28 mouse cellular contexts compared by ENCODE assay signal in the genomic region with DNA sequence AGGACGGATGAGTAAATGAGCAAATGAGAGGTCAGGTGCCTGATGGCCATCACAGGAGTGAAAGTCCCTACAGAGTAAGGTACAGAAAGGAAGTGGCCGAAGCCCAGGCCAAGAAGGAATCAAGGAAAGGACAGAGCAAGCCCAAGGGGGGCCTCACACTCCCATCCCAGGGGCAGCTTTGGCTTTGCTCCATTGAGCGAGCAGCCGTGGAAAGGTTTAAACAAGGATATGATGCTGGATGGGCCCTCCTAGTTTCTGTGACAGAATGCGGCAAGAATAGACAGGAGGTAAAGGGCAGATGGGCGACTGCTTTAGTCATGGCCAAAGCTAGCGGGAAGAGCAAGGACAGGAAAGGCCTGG. TPM values are rescaled to one million over a fixed set of nuclear protein-coding genes. Genes with fewer than 3 reads are reported as not detected.
A peak's percentile ranks its signal among the peaks of the same experiment; 100 is the strongest.
DNase-seq lines count a peak whose midpoint lies in the region; ATAC-seq and TF ChIP-seq lines count a peak whose summit lies in the region.
"Had no signal": no experiment of that assay in that cellular context is flagged by ENCODE, and none has a peak within 500 bp of the region (broad histone marks: within the 10 kb centered on the region; RNA-seq: fewer than 3 reads in every experiment).

No protein-coding gene starts in this region.

- H3K4me3 ChIP-seq in heart, embryonic 10.5 days: 0 out of 2 replicates have a peak overlapping the region, but pooled peaks have one; percentile 5
- H3K4me3 ChIP-seq in midbrain, embryonic 12.5 days: 0 out of 2 replicates have a peak overlapping the region, but pooled peaks have one; percentile 1
- H3K4me3 ChIP-seq in midbrain, embryonic 15.5 days: no peak overlapping the region
- no peak overlapping the region for H3K4me3 ChIP-seq in lung, postnatal 0 days (ENCODE audit: low read depth, low read length)
- H3K4me3 ChIP-seq: heart, adult 2 months; hindbrain, embryonic 15.5 days; kidney, embryonic 15.5 days; layer of hippocampus, adult 2 months; limb, embryonic 13.5 days; lung, embryonic 15.5 days; neural tube, embryonic 15.5 days had no signal

- peak; percentile 54 to 55 for DNase-seq in cerebellum, adult 18-20 months
- no peak for DNase-seq in heart, embryonic 10.5 days (ENCODE audit: low spot score)
- DNase-seq in heart, adult 8-10 months (ENCODE audit: low spot score): no peak
- DNase-seq in lung, postnatal 0 days (ENCODE audit: low spot score): no peak
- DNase-seq: adrenal gland, postnatal 10 days; gastrocnemius, postnatal 36 days; heart, adult 2 months; kidney, adult 18-20 months; kidney, postnatal 36 days; lung, postnatal 36 days; midbrain, embryonic 14.5 days; retina, postnatal 1 day; right cerebral cortex, postnatal 14 days; thymus, postnatal 4 days had no signal

- H3K36me3 ChIP-seq in heart, embryonic 10.5 days: peaks cover 16% of the 10 kb centered on the region
- peaks cover 9% of the 10 kb centered on the region; the same call in 1 of the 2 replicates for H3K36me3 ChIP-seq in midbrain, embryonic 12.5 days
- H3K36me3 ChIP-seq in midbrain, embryonic 15.5 days (replicated peaks): no peaks in the 10 kb centered on the region
- no peaks in the 10 kb centered on the region for H3K36me3 ChIP-seq in lung, postnatal 0 days (ENCODE audit: insufficient read depth, low read length)
- H3K36me3 ChIP-seq: G1E; hindbrain, embryonic 15.5 days; kidney, embryonic 15.5 days; limb, embryonic 13.5 days; lung, embryonic 15.5 days; neural tube, embryonic 15.5 days had no signal

- peak overlapping the region; percentile 69 for H3K27ac ChIP-seq in heart, embryonic 10.5 days
- no peak overlapping the region for H3K27ac ChIP-seq in midbrain, embryonic 12.5 days (replicated peaks)
- H3K27ac ChIP-seq in midbrain, embryonic 15.5 days: no peak overlapping the region
- no peak overlapping the region for H3K27ac ChIP-seq in lung, postnatal 0 days (ENCODE audit: low read length)
- H3K27ac ChIP-seq: heart, adult 2 months; hindbrain, embryonic 10.5 days; hindbrain, embryonic 15.5 days; kidney, embryonic 15.5 days; layer of hippocampus, adult 2 months; limb, embryonic 13.5 days; lung, embryonic 15.5 days; neural tube, embryonic 15.5 days had no signal

- peaks cover 46% of the 10 kb centered on the region for H3K4me1 ChIP-seq in heart, embryonic 10.5 days
- H3K4me1 ChIP-seq in midbrain, embryonic 12.5 days: peaks cover 30% of the 10 kb centered on the region
- peaks cover 15% of the 10 kb centered on the region for H3K4me1 ChIP-seq in midbrain, embryonic 15.5 days
- peaks cover 7% of the 10 kb centered on the region; the same call in 1 of the 2 replicates for H3K4me1 ChIP-seq in lung, postnatal 0 days (ENCODE audit: insufficient read depth, low read depth, low read length)

- no peak for TF ChIP-seq EP300 in lung, postnatal 0 days (IDR thresholded peaks at IDR 0.05)

- no peaks in the 10 kb centered on the region for H3K9me3 ChIP-seq in heart, embryonic 10.5 days
- H3K9me3 ChIP-seq in midbrain, embryonic 12.5 days: no peaks in the 10 kb centered on the region
- no peaks in the 10 kb centered on the region for H3K9me3 ChIP-seq in midbrain, embryonic 15.5 days
- H3K9me3 ChIP-seq in lung, postnatal 0 days (ENCODE audit: low read length): no peaks in the 10 kb centered on the region
- H3K9me3 ChIP-seq: G1E; hindbrain, embryonic 10.5 days; hindbrain, embryonic 15.5 days; kidney, embryonic 15.5 days; limb, embryonic 13.5 days; lung, embryonic 15.5 days; neural tube, embryonic 15.5 days had no signal

- peaks cover 42% of the 10 kb centered on the region for H3K27me3 ChIP-seq in heart, embryonic 10.5 days (ENCODE audit: insufficient read depth, poor library complexity, severe bottlenecking)
- H3K27me3 ChIP-seq in midbrain, embryonic 12.5 days: peaks cover 26% of the 10 kb centered on the region
- no peaks in the 10 kb centered on the region for H3K27me3 ChIP-seq in midbrain, embryonic 15.5 days (replicated peaks)
- peaks cover 13% of the 10 kb centered on the region; the same call in 1 of the 2 replicates for H3K27me3 ChIP-seq in lung, postnatal 0 days (replicated peaks; ENCODE audit: insufficient read depth, low read length)
- H3K27me3 ChIP-seq: Patski had no signal

- no peak overlapping the region for H3K4me2 ChIP-seq in midbrain, embryonic 12.5 days (replicated peaks)
- no peak overlapping the region for H3K4me2 ChIP-seq in midbrain, embryonic 15.5 days
- H3K4me2 ChIP-seq in lung, postnatal 0 days (replicated peaks; ENCODE audit: low read depth, low read length): no peak overlapping the region
- H3K4me2 ChIP-seq: hindbrain, embryonic 15.5 days; kidney, embryonic 15.5 days; limb, embryonic 13.5 days; liver, embryonic 11.5 days; lung, embryonic 15.5 days; neural tube, embryonic 15.5 days had no signal

- no peak overlapping the region for H3K9ac ChIP-seq in midbrain, embryonic 12.5 days (replicated peaks)
- H3K9ac ChIP-seq in midbrain, embryonic 15.5 days: no peak overlapping the region
- no peak overlapping the region for H3K9ac ChIP-seq in lung, postnatal 0 days (replicated peaks; ENCODE audit: low read depth)
- H3K9ac ChIP-seq: hindbrain, embryonic 15.5 days; kidney, embryonic 15.5 days; limb, embryonic 13.5 days; lung, embryonic 15.5 days; neural tube, embryonic 15.5 days had no signal

- WGBS in heart, embryonic 10.5 days: 78% methylated on average over 7 of the region's 7 CpGs
- 90% methylated on average over 7 of the region's 7 CpGs for WGBS in midbrain, embryonic 12.5 days
- WGBS in midbrain, embryonic 15.5 days: 88% methylated on average over 7 of the region's 7 CpGs
- WGBS in lung, postnatal 0 days: 82% methylated on average over 7 of the region's 7 CpGs

- TF ChIP-seq CTCF in lung, postnatal 0 days (IDR thresholded peaks at IDR 0.05): no peak

- no peak for ATAC-seq in cerebellum, adult (ENCODE audit: insufficient number of reproducible peaks, low FRiP score, low TSS enrichment)
- no peak for ATAC-seq in midbrain, embryonic 12.5 days (ENCODE audit: low FRiP score, low read depth)
- ATAC-seq in midbrain, embryonic 15.5 days (replicated peaks): no peak
- no peak for ATAC-seq in lung, postnatal 0 days
- ATAC-seq: forebrain, embryonic 14.5 days; Patski had no signal

RNA-seq across cellular contexts. Expression of gene Mapk12, which starts 2.5 kb away (rescaled TPM):
- 25.4 and 26.4 TPM in 2 replicates for polyA plus RNA-seq in heart, embryonic 10.5 days (2016; fragmentation: Nextera tagmentation; extraction: Ambion mirVana)
- 10 to 100 TPM; 21.1 to 31.4 (median 28.0) TPM for total RNA-seq in heart, adult 8-10 months (2022)
- polyA plus RNA-seq in midbrain, embryonic 12.5 days (2016; fragmentation: Nextera tagmentation; extraction: Ambion mirVana): 14.5 and 20.1 TPM in 2 replicates
- 4.0 and 5.1 TPM in 2 replicates for polyA plus RNA-seq in midbrain, embryonic 15.5 days (2015; fragmentation: Nextera tagmentation; extraction: Ambion mirVana)
- polyA plus RNA-seq in lung, postnatal 0 days (2015; fragmentation: Nextera tagmentation; extraction: Ambion mirVana): 13.0 and 14.4 TPM in 2 replicates
- polyA plus RNA-seq: G1E had no signal

RNA-seq across cellular contexts. Expression of gene Hdac10, which starts 9.5 kb away (rescaled TPM):
- 18.5 and 19.0 TPM in 2 replicates for polyA plus RNA-seq in heart, embryonic 10.5 days (2016; fragmentation: Nextera tagmentation; extraction: Ambion mirVana)
- 1 to 10 TPM; 5.8 to 9.5 (median 6.9) TPM for total RNA-seq in heart, adult 8-10 months (2022)
- 20.3 and 25.1 TPM in 2 replicates for polyA plus RNA-seq in midbrain, embryonic 12.5 days (2016; fragmentation: Nextera tagmentation; extraction: Ambion mirVana)
- 27.0 and 31.4 TPM in 2 replicates for polyA plus RNA-seq in midbrain, embryonic 15.5 days (2015; fragmentation: Nextera tagmentation; extraction: Ambion mirVana)
- polyA plus RNA-seq in lung, postnatal 0 days (2015; fragmentation: Nextera tagmentation; extraction: Ambion mirVana): 14.8 and 15.1 TPM in 2 replicates

RNA-seq across cellular contexts. Expression of gene Mapk11, which starts 11.4 kb away (rescaled TPM):
- polyA plus RNA-seq in heart, embryonic 10.5 days (2016; fragmentation: Nextera tagmentation; extraction: Ambion mirVana): 4.2 and 4.8 TPM in 2 replicates
- 1 to 10 TPM; 1.1 to 2.8 (median 2.7) TPM for total RNA-seq in heart, adult 8-10 months (2022)
- 45.7 and 50.2 TPM in 2 replicates for polyA plus RNA-seq in midbrain, embryonic 12.5 days (2016; fragmentation: Nextera tagmentation; extraction: Ambion mirVana)
- polyA plus RNA-seq in midbrain, embryonic 15.5 days (2015; fragmentation: Nextera tagmentation; extraction: Ambion mirVana): 30.8 and 32.5 TPM in 2 replicates
- 7.4 and 8.5 TPM in 2 replicates for polyA plus RNA-seq in lung, postnatal 0 days (2015; fragmentation: Nextera tagmentation; extraction: Ambion mirVana)

RNA-seq across cellular contexts. Expression of gene Tubgcp6, which starts 15.1 kb away (rescaled TPM):
- 15.4 and 17.1 TPM in 2 replicates for polyA plus RNA-seq in heart, embryonic 10.5 days (2016; fragmentation: Nextera tagmentation; extraction: Ambion mirVana)
- total RNA-seq in heart, adult 8-10 months (2022): 10 to 100 TPM in 1 of 4 experiments, 1 to 10 TPM in 3; 8.2 to 11.6 (median 9.0) TPM
- polyA plus RNA-seq in midbrain, embryonic 12.5 days (2016; fragmentation: Nextera tagmentation; extraction: Ambion mirVana): 25.0 and 25.1 TPM in 2 replicates
- polyA plus RNA-seq in midbrain, embryonic 15.5 days (2015; fragmentation: Nextera tagmentation; extraction: Ambion mirVana): 20.1 and 21.2 TPM in 2 replicates
- 5.6 and 6.2 TPM in 2 replicates for polyA plus RNA-seq in lung, postnatal 0 days (2015; fragmentation: Nextera tagmentation; extraction: Ambion mirVana)

RNA-seq across cellular contexts. Expression of gene Plxnb2, which starts 42.6 kb away (rescaled TPM):
- 106 and 117 TPM in 2 replicates for polyA plus RNA-seq in heart, embryonic 10.5 days (2016; fragmentation: Nextera tagmentation; extraction: Ambion mirVana)
- total RNA-seq in heart, adult 8-10 months (2022): 100 to 1,000 TPM in 2 of 4 experiments, 10 to 100 TPM in 2; 92.5 to 104 (median 99.6) TPM
- polyA plus RNA-seq in midbrain, embryonic 12.5 days (2016; fragmentation: Nextera tagmentation; extraction: Ambion mirVana): 164 and 170 TPM in 2 replicates
- polyA plus RNA-seq in midbrain, embryonic 15.5 days (2015; fragmentation: Nextera tagmentation; extraction: Ambion mirVana): 101 and 108 TPM in 2 replicates
- 73.1 and 104 TPM in 2 replicates for polyA plus RNA-seq in lung, postnatal 0 days (2015; fragmentation: Nextera tagmentation; extraction: Ambion mirVana)

Comparison
In these comparisons a context has a peak if more than half of its experiments do, and no peak if none do; other contexts are left out.
1. H3K4me3 ChIP-seq: peak in heart, embryonic 10.5 days (single experiment) and midbrain, embryonic 12.5 days (single experiment); none in midbrain, embryonic 15.5 days (single experiment) and lung, postnatal 0 days (single experiment).
2. DNase-seq: peak in cerebellum, adult 18-20 months (2 of 2); none in heart, embryonic 10.5 days (single experiment), heart, adult 8-10 months (single experiment) and lung, postnatal 0 days (single experiment).